Mouse (Mus musculus): ENCODE results near the gene 1700113H08Rik.

- TF ChIP-seq HCFC1 (IDR thresholded peaks at IDR 0.05; ENCODE audit: borderline replicate concordance, insufficient read depth, low read length) (no peak), CHD2 (IDR thresholded peaks at IDR 0.05; ENCODE audit: low read depth, low read length) (no peak), ZC3H11A (IDR thresholded peaks at IDR 0.05; ENCODE audit: borderline replicate concordance, low read depth, low read length) (no peak)
These were observed 93.2 kb downstream of the 1700113H08Rik start for GRCm38 (mm10) chr10:87151050-87151449.

All from ES-E14 (cell line).